Mouse (Mus musculus) heart, postnatal 36 days (tissue): ENCODE measurements at regions not wholly inside any gene's neighbourhood (a gene's known extent, or its start where the extent isn't known, plus 50 kb on each side); places are given as distances from the start of the nearest gene placed in this dataset.
A peak's percentile ranks its signal among the peaks of the same experiment; 100 is the strongest.
"Not testable (repeated sequence)": the region's sequence is repeated elsewhere in the genome, so short reads cannot be mapped to it uniquely, and the experiment has no call there.

Source experiments
- DNase-seq, 2 experiments: peaks; one replicate each; pipeline ENCODE4 v3.0.0; 2021 to 2022
- intact Hi-C: fragments of 180-260 bp; cut with DNase I; formaldehyde crosslinking; loops from one replicate; pipeline ENCODE4 v1.15.1; 2025

DNA sequence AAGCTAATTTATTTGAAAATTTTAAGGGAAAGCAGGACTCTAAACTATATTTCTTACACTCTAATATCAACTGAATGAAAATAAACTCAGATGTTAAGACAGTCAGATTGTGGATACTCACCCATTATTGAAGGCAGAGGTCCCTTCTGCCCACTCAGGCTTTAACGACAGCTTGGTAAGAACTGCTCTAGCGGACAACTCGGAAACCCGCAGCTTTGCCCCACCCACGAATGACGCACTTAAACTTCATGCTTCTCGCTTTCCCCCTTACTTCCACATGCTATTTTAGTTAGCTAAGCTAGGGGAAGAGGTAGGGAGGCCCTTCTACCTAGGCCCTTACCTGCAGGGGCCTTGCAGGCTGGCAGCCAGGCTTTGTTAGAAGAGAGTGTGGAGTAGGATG, 50.8 kb upstream of the Elmo1 start:
- no peak for DNase-seq
- intact Hi-C loops: loop anchor here (5.0 kb wide), 3 partner anchors 53 to 253 kb away; partner anchors contain the start of gene Elmo1

GRCm38 (mm10) chr13:20038463-20038862, 51.9 kb upstream of the Elmo1 start:
- intact Hi-C loops: loop anchor here (1.0 to 5.0 kb wide), 4 partner anchors 54 to 254 kb away; partner anchors contain the start of gene Elmo1
- peak; percentile 28 to 57 for DNase-seq

GRCm38 (mm10) chr13:20037436-20037835, 53.0 kb upstream of the Elmo1 start:
- no peak for DNase-seq
- intact Hi-C loops: loop anchor here (5.0 kb wide), 3 partner anchors 55 to 255 kb away; partner anchors contain the start of gene Elmo1

GRCm38 (mm10) chr13:20033937-20034735, 56.3 kb upstream of the Elmo1 start:
- peak in 1 of 2 experiments; percentile 10 for DNase-seq
- intact Hi-C loops: no loop called here

GRCm38 (mm10) chr13:20031660-20032059, 58.7 kb upstream of the Elmo1 start:
- intact Hi-C loops: no loop called here
- no peak for DNase-seq

GRCm38 (mm10) chr13:20031082-20031481, 59.3 kb upstream of the Elmo1 start:
- no peak for DNase-seq
- intact Hi-C loops: no loop called here

DNA sequence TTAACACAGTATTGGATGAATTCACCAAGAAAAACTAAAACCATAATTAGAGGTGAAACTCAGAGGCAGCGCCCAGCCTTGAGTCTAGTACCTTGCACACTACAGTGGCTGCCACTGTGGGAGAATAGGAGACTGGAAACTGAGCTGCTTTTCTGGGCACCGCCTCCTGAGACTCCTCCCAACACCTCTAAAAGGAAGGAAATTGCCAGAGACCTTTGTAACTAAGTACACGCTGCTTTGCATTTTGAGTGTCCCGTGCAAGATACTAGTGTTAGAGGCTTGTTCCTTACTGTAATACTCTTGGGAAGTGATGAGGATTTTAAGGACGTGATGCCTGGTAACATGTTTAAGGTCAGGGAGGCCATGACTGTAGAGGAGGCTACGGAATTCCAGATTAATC, 63.8 kb upstream of the Elmo1 start:
- no peak for DNase-seq
- intact Hi-C loops: no loop called here

DNA sequence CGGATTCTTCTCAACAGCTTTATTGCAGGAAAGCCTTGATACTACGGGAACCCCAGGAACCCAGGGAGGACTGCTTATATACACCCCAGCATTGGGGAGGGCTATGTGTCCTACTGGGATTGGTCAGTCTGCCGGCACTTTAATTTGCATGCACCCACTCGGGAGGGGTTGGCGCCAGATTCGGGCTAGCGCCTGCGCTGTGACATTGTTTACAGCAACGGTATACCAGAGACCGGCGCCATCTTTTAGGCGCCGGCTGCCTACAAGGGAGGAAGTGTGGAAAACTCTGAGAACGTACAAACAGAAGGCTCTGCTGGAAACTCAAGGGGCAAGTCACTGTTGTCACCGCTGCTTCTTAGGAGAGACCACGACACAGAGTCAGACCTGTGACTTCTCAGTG, 73.9 kb upstream of the Elmo1 start:
- DNase-seq, intact Hi-C loops: not testable (repeated sequence)

DNA sequence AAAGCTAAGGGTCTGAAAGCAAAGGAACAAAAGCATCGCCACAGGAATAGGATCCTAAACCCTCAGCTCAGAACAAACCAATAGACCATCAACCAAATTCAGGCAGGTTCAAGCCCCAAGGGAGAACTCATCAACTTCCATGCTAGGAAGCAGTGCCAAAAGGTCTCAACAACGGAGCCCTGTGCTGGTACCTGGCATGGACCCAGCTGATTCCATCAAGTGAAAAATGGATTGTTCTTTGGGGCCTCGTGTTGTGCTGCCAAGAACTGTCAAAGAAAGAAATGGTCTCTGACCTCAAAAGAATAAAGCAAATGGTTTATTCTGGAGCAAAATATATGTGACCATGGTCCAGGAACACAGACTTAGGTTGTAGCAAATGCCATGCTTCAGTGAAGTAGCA, 77.8 kb upstream of the Elmo1 start:
- intact Hi-C loops: no loop called here
- DNase-seq: no peak

DNA sequence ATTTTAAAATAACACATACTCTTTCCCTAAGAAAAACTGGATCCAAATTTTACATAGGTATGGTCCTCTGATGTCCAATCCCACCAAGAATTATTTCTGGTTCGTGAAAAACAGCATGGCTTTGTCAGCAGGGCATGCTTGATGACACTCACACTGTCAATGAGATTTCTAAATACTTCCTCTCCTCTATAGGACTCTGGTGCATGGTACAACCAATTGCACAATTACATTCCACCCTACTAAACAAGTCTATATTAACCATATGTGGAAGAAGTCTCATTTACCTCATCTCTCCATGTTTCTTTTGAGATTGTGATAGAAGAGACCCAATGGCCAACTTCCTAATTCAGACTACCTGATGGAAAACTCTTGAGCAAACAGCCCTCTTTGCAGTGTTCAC, 81.2 kb upstream of the Elmo1 start:
- DNase-seq: no peak
- intact Hi-C loops: no loop called here

- intact Hi-C loops: no loop called here
- DNase-seq: no peak
Observed at GRCm38 (mm10) chr13:20007561-20007960, 82.8 kb upstream of the Elmo1 start.

DNA sequence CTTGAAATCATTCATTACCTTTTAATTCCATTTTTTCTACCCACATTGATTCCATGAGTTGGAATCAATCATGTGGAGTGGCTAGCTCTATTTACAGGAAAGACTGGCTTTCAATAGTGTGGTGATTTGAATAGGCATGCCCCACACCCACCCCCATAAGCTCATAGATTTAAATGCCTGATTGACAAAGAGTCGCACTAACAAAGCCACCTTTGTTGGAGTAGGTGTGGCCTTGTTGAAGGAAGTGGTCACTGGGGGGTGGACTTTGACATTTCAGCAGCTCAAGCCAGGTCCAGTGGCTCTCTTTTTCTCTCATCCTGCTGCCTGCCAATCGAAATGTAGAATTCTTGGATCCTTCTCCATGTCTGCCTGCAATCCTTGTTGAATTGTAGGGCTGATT, 92.8 kb upstream of the Elmo1 start:
- DNase-seq: no peak
- intact Hi-C loops: no loop called here

DNA sequence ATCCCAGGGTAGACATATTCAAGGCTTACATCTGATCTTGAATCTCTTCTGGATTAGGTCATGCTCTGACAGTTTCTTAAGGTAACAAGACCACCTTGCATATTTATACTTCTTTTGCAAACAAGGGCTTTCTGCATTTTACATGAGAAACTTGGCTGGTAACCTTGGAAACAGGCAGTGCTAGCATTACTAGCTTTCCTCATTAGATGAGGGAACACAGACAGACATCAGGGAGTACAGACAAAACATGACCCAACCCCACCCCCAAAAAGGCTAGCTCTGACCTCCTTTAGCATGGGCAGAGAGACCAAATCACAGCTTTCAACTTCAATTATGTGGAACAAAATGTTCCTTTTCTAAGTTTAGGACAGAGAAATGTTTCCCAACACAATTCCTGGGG, 114.8 kb upstream of the Elmo1 start:
- intact Hi-C loops: no loop called here
- DNase-seq: no peak

DNA sequence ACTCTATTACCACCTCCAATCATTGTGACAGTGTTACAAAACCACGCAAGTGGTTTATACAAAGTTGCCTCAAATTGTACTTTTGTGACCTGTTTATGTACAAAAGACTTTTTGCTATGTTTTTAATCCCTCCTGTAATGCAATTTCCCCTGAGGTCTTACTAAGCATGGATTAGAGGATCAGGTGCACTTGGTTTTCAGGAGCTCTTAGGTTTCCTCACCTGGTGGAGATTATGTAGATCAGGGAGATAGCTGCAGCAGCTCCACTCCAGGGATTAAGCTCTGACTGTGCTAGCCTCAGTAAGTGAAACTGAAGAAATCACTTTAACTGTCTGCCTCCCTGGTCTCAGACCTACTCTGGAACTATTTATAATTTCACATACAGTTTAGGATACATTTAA, 123.8 kb upstream of the Elmo1 start:
- no peak for DNase-seq

DNA sequence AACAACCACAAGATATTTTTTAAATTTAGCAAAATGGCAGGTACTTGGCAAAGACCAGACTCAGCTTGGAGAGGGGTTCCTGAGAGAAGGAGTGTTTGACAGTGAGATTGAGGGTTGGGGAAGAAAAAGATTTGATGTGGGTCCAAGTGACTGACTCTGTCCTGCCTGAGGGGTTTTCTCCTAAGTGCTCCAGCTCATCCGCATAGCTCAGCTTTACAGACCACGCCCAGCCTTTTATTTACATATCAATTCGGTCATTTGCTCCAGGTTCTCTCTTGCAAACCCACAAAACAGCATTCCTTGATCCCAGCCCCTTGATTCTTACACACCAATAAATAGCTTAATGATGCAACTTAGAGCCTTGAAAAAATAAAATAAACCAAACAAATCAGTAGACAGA, 127.4 kb upstream of the Elmo1 start:
- DNase-seq: no peak
- intact Hi-C loops: no loop called here

More for the DNA sequence above, 123.8 kb upstream of the Elmo1 start:
- intact Hi-C loops: no loop called here

DNA sequence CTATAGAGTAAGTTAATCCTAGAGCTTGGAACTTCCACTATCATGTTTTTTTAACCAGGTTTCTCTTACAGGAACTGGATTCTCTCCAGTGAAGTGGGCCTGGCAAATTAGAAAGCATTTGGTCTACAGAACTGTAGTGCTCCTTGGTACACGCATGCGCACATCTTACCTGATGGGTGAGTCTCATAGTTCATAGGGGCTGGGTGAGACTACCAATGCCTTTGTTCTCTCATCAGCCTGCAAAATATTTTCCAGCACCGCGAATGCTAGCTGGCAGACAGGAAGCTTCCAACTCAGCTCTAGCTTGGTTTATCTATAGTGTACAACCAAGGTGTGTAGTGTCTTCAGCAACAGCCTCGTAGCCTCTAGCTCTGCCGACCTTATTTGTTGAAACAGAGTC, 104.7 kb upstream of the Gpr141 start:
- no peak for DNase-seq
- intact Hi-C loops: no loop called here

DNA sequence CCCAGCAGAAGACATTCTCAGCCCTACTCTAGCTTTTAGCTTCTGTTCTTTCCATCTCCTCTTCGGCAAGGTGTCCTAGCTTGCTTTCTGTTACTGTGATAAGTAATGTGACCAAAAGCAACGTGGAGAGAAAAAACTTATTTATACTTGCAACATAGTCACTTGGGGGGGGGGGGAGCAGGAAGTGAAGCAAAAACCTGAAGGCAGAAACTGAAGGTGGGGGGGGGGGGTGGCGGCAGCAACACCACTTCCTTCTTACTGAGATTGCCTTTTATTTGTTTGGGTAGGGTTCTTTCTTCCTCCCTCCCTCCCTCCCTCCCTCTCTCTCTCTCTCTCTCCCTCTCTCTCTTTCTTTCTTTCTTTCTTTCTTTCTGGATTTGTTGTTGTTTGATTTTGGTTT, 103.8 kb upstream of the Gpr141 start:
- no peak for DNase-seq
- intact Hi-C loops: no loop called here

DNA sequence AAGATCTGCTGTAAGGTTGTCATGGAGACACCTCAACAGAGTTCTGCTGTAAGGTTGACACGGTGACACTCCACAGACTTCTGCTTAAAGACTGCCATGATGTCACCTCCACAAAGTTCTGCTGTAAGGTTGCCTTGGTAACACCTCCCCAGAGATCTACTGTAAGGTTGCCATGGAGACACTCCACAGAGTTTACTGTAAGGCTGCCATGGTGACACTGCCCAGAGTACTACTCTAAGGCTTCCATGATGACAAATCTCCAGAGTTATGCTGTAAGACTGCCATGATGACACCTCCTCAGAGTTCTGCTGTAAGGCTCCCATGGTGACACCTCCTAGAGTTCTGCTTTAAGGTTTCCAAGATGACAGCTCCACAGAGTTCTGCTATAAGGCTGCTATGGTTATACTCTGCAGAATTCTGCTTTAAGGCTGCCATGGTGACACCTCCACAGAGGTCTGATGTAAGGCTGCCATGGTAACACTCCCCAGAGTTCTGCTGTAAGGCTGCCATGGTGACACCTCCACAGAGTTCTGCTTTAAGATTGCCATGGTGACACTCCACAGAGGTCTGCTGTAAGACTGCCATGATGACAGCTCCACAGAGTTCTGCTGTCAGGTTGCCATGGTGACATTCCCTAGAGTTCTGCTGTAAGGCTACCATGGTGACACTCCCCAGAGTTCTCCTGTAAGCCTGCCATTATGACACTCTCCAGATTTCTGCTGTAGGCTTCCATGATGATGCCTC, 97.2 kb upstream of the Gpr141 start:
- DNase-seq: no peak
- intact Hi-C loops: no loop called here

DNA sequence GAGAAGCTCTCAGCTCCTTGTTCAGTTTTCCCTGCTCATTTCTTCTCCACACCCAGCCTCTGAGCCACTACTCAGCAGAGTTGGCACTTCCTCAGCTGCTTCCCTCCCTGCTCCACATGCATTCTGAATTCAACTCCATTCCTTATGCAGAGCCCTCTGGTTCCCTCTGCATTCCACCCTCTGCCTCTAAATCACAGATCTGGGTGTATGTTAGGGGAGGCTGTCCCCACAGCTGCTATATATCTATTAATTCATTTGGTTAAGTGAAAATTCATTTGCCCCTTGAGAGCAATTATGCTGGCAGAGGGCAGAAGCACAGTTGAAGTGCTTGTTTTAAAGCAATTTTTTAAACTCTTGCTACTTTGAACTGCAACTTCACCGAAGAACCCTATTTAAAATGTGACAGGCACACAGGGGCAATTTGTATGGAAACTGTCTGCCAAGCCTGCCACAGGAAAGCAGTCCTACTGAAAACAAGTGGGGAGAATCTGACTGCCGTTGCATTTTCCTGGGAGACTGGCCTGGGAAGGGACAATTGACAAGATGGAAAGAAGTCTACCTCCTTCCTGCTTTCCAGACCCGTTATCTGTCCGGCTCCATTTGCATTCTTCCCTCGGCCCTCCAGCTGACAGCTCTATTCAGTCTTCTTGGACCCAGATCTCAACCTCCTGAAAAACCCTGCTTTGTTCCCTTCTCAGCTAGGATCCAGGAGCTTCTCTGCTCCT, 88.0 kb upstream of the Gpr141 start:
- intact Hi-C loops: no loop called here
- no peak for DNase-seq

DNA sequence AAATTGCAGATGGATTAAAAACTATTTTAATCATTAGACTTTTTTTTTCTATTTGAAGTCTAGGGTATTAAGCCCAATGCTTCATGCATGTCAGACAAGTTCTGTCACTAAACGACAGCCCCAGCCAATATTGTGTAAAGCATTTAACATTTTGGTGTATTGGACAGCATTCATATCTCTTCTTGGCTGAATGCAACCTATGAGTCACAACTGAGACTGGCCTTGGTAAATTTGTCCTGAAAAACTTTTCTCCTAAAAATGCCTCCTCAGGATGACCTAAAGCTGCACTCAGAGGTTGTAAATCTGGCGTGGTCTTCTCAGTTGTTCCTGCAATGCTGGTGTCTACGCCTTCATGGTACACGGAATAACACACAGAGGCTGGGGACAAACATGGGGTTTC, 78.7 kb upstream of the Gpr141 start:
- DNase-seq: no peak
- intact Hi-C loops: no loop called here

GRCm38 (mm10) chr13:19897191-19897590, 73.1 kb upstream of the Gpr141 start:
- DNase-seq: no peak

More at GRCm38 (mm10) chr13:19897191-19897590, 73.1 kb upstream of the Gpr141 start:
- intact Hi-C loops: no loop called here
